Mouse (Mus musculus) kidney, postnatal 0 days (tissue): ENCODE measurements around the gene Arhgef10l. TPM values are rescaled to one million over a fixed set of nuclear protein-coding genes. Genes with fewer than 3 reads are reported as not detected.

Experiments
- ATAC-seq: fragments of 200-750 bp; cut with Nextera tagmentation; replicated peaks from 2 replicates; pipeline ENCODE4 v1.8.0; 2017; ENCODE audit warnings: low read depth, moderate number of reproducible peaks, moderate TSS enrichment, moderate library complexity; ENCODE audit not compliant: low FRiP score
- DNase-seq: peaks from one replicate; pipeline ENCODE4 v3.0.0-alpha.2; 2016; ENCODE audit warnings: low spot score
- H3K27ac ChIP-seq: fragments of 300-500 bp; sonication (generic); 2 replicates; pipeline ENCODE4 v1.5.1; 2014; ENCODE audit warnings: mild to moderate bottlenecking
- H3K27me3 ChIP-seq: fragments of 300-500 bp; sonication (generic); 2 replicates; pipeline ENCODE4 v1.6.1; 2014; ENCODE audit warnings: low read length, mixed read lengths; ENCODE audit not compliant: insufficient read depth
- H3K36me3 ChIP-seq: fragments of 300-500 bp; sonication (generic); 2 replicates; pipeline ENCODE4 v1.6.1; 2014; ENCODE audit warnings: low read length, mixed read lengths; ENCODE audit not compliant: insufficient read depth
- H3K4me1 ChIP-seq: fragments of 300-500 bp; sonication (generic); replicated peaks from 2 replicates; pipeline ENCODE4 v1.6.1; 2014; ENCODE audit warnings: antibody characterized with exemption, low read length, mixed read lengths; ENCODE audit not compliant: insufficient read depth
- H3K4me2 ChIP-seq: fragments of 300-500 bp; sonication (generic); 2 replicates; pipeline ENCODE4 v1.6.1; 2014; ENCODE audit warnings: mild to moderate bottlenecking, low read length, moderate library complexity, mixed read lengths
- H3K4me3 ChIP-seq: fragments of 300-500 bp; sonication (generic); replicated peaks from 2 replicates; pipeline ENCODE4 v1.5.1; 2014; ENCODE audit warnings: low read depth, low read length
- H3K9ac ChIP-seq: fragments of 300-500 bp; sonication (generic); 2 replicates; pipeline ENCODE4 v1.6.1; 2014; ENCODE audit warnings: low read depth, low read length
- H3K9me3 ChIP-seq: fragments of 300-500 bp; sonication (generic); replicated peaks from 2 replicates; pipeline ENCODE4 v1.6.1; 2016; ENCODE audit warnings: low read length, inconsistent platforms, mixed read lengths
- CTCF ChIP-seq: IDR thresholded peaks from 2 replicates; pipeline ENCODE4 v1.5.1; 2016; ENCODE audit warnings: antibody characterized with exemption, low read depth, mild to moderate bottlenecking, moderate library complexity
- WGBS: fragments of 180-500 bp; shearing (Covaris S2); extraction: QIAGEN DNeasy Blood & Tissue Kit; methylation state at CpG from one replicate; pipeline ENCODE4 v1.1.7; 2014; 5-methylcytosine and 5-hydroxymethylcytosine counted together
- polyA plus RNA-seq: library from polyadenylated mRNA; unstranded; fragments of >200 nt; fragmentation: Nextera tagmentation; extraction: Ambion mirVana; gene quantifications from 2 replicates; pipeline ENCODE4 v1.2.1, GENCODE M21; 2015

Gene Arhgef10l
- 21.2 and 22.2 TPM in 2 replicates for polyA plus RNA-seq

DNA sequence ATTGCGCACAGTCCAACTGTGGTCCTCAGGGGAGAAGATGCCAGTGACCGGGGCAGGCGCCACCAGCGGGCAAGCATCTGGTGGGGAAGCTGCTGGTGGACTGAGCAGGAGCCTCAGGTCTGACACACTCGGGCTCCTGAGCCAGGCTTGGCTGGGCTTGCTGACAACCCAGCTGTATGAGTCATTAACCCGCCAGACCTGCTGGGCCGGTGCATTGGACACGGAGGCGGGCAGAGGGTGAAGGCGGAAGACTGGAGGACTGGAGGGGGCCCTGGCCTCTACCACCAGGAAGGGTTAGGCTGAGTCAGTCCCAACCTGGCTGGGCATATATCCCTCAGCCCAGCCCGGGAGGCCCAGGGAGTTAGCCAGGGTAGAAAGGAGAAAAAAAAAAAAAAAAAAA, at the start of gene Arhgef10l:
Arhgef10l (minus strand) TSS at position 253 of the 400 bp plus-strand sequence.
- H3K9ac ChIP-seq: no peak within 1 kb of the TSS
- H3K36me3 ChIP-seq: no peaks in the 10 kb centered on the region
- 40% methylated on average over 11 of the region's 11 CpGs for WGBS
- H3K27ac ChIP-seq: peak within 1 kb of the TSS; percentile 60; the same call in 1 of the 2 replicates
- DNase-seq (peak; percentile 69), ATAC-seq (peak; percentile 74)
- H3K4me2 ChIP-seq: no peak within 1 kb of the TSS
- H3K4me3 ChIP-seq: no peak within 1 kb of the TSS
- peaks cover 13% of the 10 kb centered on the region for H3K4me1 ChIP-seq
- H3K9me3 ChIP-seq: no peaks in the 10 kb centered on the region
- no peaks in the 10 kb centered on the region for H3K27me3 ChIP-seq
- no peak for TF ChIP-seq CTCF

DNA sequence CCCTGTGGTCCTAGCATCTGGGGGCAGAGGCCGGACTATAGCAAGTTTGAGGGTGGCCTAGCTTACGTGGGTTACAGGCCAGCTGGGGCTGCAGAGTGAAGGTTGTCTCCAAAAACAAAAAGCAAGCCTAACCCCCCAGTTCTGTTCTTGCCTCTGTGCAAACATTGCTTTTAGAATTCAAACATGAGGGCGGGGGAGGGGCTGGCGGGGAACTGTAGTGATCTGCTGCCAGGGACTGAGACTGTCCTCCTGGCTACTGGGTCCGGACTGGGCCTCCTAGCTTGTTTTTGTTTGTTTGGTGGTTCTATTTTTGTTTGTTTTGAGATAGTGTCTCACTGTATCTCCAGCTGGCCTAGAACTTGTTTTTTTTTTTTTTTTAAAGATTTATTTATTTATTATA, 48.8 kb upstream of the Arhgef10l start:
- Histone ChIP-seq H3K4me3 (no peak overlapping the region), H3K27me3 (no peaks in the 10 kb centered on the region), H3K27ac (no peak overlapping the region), H3K9ac (no peak overlapping the region), H3K36me3 (peaks cover 79% of the 10 kb centered on the region), H3K4me1 (peaks cover 5% of the 10 kb centered on the region; the same call in 1 of the 2 replicates), H3K4me2 (no peak overlapping the region), H3K9me3 (no peaks in the 10 kb centered on the region)
- 80% methylated on average over 5 of the region's 5 CpGs for WGBS
- ATAC-seq: no peak
- no peak for DNase-seq
- TF ChIP-seq CTCF: no peak

DNA sequence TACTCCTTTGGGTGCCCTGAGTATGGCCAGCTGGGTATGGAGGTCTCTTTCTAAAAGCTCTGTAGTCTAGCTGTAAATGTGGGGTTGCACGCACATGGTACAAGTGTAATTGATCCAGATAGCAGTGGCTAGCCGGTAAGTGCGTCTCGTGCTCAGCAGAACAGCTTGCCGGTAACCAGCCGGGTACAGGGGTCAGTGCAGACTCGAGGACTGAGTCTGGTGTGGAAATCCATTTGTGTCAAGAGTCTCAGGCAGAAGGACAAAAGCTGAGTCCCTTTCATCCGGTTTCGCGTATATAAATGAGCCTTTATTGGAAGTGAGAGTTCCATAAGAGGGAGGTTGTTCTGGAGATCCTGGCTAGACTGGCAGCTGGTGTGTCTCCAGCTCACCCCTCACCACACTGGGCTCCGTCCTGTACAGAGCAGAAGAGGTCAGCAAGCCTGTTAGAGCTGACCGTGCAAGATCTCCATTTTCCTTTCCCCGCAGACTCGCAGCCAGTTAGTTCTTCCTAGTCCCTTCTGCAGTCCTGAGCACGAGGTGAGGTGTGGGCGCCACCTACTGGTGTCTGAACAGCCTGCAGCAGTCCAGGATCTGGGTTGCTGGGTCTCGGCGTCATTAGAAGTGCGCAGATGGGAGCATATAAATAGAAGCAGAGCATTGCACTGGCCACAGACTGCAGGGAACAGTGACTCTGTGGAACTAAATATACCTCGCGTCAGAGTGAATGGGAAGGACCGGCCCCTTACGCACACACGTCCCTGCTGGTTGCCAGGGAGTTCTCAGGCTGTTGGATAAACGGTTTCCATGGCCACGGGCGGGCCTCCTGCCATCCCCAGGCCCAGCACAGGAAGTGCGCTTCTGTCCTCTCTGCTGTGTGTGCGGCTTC, 47.9 kb upstream of the Arhgef10l start:
- ATAC-seq: peak; percentile 79
- H3K27me3 ChIP-seq: no peaks in the 10 kb centered on the region
- no peak overlapping the region for H3K9ac ChIP-seq
- H3K4me1 ChIP-seq: peaks cover 5% of the 10 kb centered on the region; the same call in 1 of the 2 replicates
- no peak overlapping the region for H3K4me2 ChIP-seq
- TF ChIP-seq CTCF: peak; percentile 99
- no peaks in the 10 kb centered on the region for H3K9me3 ChIP-seq
- H3K36me3 ChIP-seq: peaks cover 81% of the 10 kb centered on the region
- DNase-seq: peak; percentile 94
- peak overlapping the region; percentile 42; the same call in 1 of the 2 replicates for H3K27ac ChIP-seq
- WGBS: 49% methylated on average over 29 of the region's 29 CpGs
- H3K4me3 ChIP-seq: no peak overlapping the region

DNA sequence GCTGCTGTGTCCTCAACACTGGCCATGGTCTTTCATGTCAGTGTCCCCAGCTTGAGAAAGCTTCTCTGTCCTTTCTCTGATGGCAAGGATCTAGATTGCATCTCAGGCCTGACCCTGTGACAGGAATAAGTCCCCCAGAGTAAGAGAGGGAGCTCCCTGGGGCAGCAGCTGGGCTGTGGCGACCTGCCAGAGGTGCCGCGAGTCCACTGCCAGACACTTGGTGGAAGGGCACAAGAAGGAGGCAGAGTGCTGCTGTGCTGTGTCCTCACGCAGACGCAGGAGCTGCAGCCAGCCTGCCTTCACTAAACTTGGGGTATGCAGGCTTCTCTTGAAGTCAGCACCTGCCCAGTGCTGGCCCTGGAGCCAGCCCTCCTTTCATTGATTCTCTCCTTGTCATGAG, 45.5 kb upstream of the Arhgef10l start:
- Histone ChIP-seq H3K4me2 (no peak overlapping the region), H3K9me3 (no peaks in the 10 kb centered on the region), H3K4me1 (peaks cover 5% of the 10 kb centered on the region; the same call in 1 of the 2 replicates), H3K27ac (no peak overlapping the region), H3K9ac (no peak overlapping the region), H3K27me3 (no peaks in the 10 kb centered on the region), H3K4me3 (no peak overlapping the region), H3K36me3 (peaks cover 60% of the 10 kb centered on the region)
- DNase-seq (no peak), ATAC-seq (no peak)
- 79% methylated on average over 5 of the region's 5 CpGs for WGBS
- no peak for TF ChIP-seq CTCF

DNA sequence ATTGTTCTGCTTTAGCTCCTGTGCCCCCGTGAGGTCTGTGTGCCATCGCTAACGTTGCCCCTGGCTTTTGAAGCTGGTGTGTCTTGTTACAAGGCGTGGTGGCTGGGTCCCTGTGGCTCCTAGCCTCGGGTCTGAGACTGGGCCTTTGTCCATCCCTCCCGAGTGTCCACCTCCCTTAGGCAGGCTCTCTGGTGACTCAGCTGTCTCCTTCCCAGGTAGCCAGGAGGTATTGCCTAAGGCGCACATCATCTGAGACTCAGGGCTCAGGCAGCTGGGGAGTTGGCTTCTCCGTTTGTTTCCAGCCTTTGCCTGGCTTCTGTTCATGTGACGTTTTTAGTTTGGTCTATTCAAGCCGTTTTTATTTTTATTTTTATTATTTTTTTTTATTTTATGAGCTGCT, 45.0 kb upstream of the Arhgef10l start:
- Histone ChIP-seq H3K9ac (no peak overlapping the region), H3K4me3 (no peak overlapping the region), H3K27ac (no peak overlapping the region), H3K9me3 (no peaks in the 10 kb centered on the region), H3K27me3 (no peaks in the 10 kb centered on the region), H3K4me1 (peaks cover 5% of the 10 kb centered on the region; the same call in 1 of the 2 replicates), H3K36me3 (peaks cover 55% of the 10 kb centered on the region), H3K4me2 (no peak overlapping the region)
- TF ChIP-seq CTCF: no peak
- DNase-seq: no peak
- no peak for ATAC-seq
- 75% methylated on average over 10 of the region's 10 CpGs for WGBS

DNA sequence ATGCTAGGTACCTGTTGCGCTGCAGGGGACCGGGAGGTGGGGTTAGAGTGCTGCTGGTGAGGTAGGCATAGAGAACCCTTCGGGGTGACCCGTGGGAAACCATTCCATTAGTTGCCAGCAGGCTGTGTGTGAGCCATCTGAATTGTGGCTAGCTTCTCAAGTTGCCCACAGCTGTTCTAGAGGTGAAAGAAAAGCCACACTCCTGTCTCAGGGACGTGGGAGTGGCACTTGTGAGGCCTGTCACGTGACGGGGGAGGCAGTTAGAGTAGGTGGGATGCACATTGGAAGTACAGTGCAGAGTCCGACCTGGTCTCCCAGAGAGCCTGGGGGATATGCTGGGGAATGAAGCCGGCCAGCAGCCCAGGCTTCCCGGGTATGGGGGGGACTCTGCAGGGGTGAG, 43.8 kb upstream of the Arhgef10l start:
- no peak overlapping the region for H3K27ac ChIP-seq
- no peak for TF ChIP-seq CTCF
- H3K9ac ChIP-seq: no peak overlapping the region
- peaks cover 47% of the 10 kb centered on the region for H3K36me3 ChIP-seq
- H3K4me1 ChIP-seq: peaks cover 5% of the 10 kb centered on the region; the same call in 1 of the 2 replicates
- 68% methylated on average over 10 of the region's 10 CpGs for WGBS
- H3K9me3 ChIP-seq: no peaks in the 10 kb centered on the region
- ATAC-seq (no peak), DNase-seq (no peak)
- H3K4me2 ChIP-seq: no peak overlapping the region
- H3K4me3 ChIP-seq: no peak overlapping the region
- no peaks in the 10 kb centered on the region for H3K27me3 ChIP-seq
